Mouse (Mus musculus) intestine, embryonic 15.5 days (tissue): ENCODE data around the gene 9330182L06Rik. TPM values are rescaled to one million over a fixed set of nuclear protein-coding genes. Genes with fewer than 3 reads are reported as not detected.

Experiments
- ATAC-seq: fragments of 200-750 bp; cut with Nextera tagmentation; 2 replicates; pipeline ENCODE4 v1.8.0; 2017; ENCODE audit warnings: moderate TSS enrichment, moderate library complexity
- H3K27ac ChIP-seq: fragments of 300-500 bp; sonication (generic); 2 replicates; pipeline ENCODE4 v1.5.1; 2015; ENCODE audit warnings: mild to moderate bottlenecking, inconsistent platforms
- H3K27me3 ChIP-seq: fragments of 300-500 bp; sonication (generic); replicated peaks from 2 replicates; pipeline ENCODE4 v1.6.1; 2015; ENCODE audit warnings: inconsistent platforms
- H3K36me3 ChIP-seq: fragments of 300-500 bp; sonication (generic); 2 replicates; pipeline ENCODE4 v1.6.1; 2015; ENCODE audit warnings: inconsistent platforms
- H3K4me1 ChIP-seq: fragments of 300-500 bp; sonication (generic); replicated peaks from 2 replicates; pipeline ENCODE4 v1.6.1; 2015; ENCODE audit warnings: inconsistent platforms
- H3K4me2 ChIP-seq: fragments of 300-500 bp; sonication (generic); replicated peaks from 2 replicates; pipeline ENCODE4 v1.6.1; 2015; ENCODE audit warnings: mild to moderate bottlenecking, inconsistent platforms
- H3K4me3 ChIP-seq: fragments of 300-500 bp; sonication (generic); replicated peaks from 2 replicates; pipeline ENCODE4 v1.5.1; 2015; ENCODE audit warnings: inconsistent platforms
- H3K9ac ChIP-seq: fragments of 300-500 bp; sonication (generic); 2 replicates; pipeline ENCODE4 v1.6.1; 2015; ENCODE audit warnings: inconsistent platforms
- H3K9me3 ChIP-seq: fragments of 300-500 bp; sonication (generic); 2 replicates; pipeline ENCODE4 v1.6.1; 2016; ENCODE audit warnings: inconsistent platforms
- WGBS: fragments of 180-500 bp; shearing (Covaris S2); methylation state at CpG from one replicate; pipeline ENCODE4 v1.1.7; 2015; 5-methylcytosine and 5-hydroxymethylcytosine counted together
- microRNA counts: library from miRNA; unstranded; fragments of <30 nt; microRNA quantifications from one replicate; lab custom pipeline; 2016
- polyA plus RNA-seq: library from polyadenylated mRNA; unstranded; fragments of >200 nt; fragmentation: Nextera tagmentation; extraction: Ambion mirVana; gene quantifications from 2 replicates; pipeline ENCODE4 v1.2.1, GENCODE M21; 2015

Gene 9330182L06Rik
- polyA plus RNA-seq, 1 experiment from 2014 or later = 2.5 TPM

DNA sequence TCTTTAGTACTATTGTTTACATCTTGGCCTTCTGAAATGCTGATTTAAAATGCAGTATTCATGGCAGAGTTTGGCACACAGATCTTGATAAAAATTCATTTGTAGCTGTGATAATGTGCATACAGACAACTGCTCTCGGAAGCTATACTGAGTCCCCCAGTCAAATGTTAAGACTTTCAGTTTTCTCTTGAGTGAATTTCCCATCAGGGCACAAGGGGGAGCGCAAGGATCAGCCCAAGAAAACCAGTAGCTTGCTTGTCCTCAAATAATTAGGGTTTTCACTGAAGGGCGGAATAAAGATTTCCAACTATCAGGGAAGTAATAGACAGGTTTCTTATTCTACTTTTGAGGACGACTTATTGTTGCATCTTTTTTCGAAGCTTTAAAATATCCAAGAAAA lies 183.7 kb downstream of the 9330182L06Rik start:
- Histone ChIP-seq H3K4me1 (no peaks in the 10 kb centered on the region), H3K4me3 (no peak overlapping the region), H3K36me3 (no peaks in the 10 kb centered on the region), H3K4me2 (no peak overlapping the region), H3K9me3 (no peaks in the 10 kb centered on the region), H3K27ac (no peak overlapping the region), H3K27me3 (no peaks in the 10 kb centered on the region), H3K9ac (no peak overlapping the region)
- 79% methylated on average over 5 of the region's 5 CpGs for WGBS
- no peak for ATAC-seq

DNA sequence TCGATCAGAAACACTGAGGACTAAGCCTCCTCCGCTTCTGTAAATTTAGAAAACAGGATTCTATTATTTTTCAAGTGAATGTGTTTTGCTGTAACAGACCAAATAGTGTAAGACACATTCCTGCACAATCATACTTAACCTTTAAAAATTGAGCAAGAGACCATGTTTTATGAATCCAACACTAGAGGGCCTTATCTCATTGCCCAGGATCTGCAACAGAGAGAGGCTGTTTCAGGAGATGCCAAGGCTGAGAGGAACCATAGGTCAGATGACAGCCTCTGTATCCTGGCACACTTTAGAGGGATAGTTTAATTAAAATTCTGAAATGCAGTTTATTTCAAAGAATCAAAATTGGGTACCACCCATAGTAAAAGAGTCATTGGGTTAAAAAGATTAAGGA lies 187.4 kb downstream of the 9330182L06Rik start:
- H3K9me3 ChIP-seq = no peaks in the 10 kb centered on the region
- H3K4me2 ChIP-seq = no peak overlapping the region
- H3K36me3 ChIP-seq = no peaks in the 10 kb centered on the region
- H3K27ac ChIP-seq = no peak overlapping the region
- no peak overlapping the region for H3K4me3 ChIP-seq
- H3K27me3 ChIP-seq = no peaks in the 10 kb centered on the region
- no peak overlapping the region for H3K9ac ChIP-seq
- WGBS = 93% methylated on average over 2 of the region's 2 CpGs
- H3K4me1 ChIP-seq = no peaks in the 10 kb centered on the region
- no peak for ATAC-seq

DNA sequence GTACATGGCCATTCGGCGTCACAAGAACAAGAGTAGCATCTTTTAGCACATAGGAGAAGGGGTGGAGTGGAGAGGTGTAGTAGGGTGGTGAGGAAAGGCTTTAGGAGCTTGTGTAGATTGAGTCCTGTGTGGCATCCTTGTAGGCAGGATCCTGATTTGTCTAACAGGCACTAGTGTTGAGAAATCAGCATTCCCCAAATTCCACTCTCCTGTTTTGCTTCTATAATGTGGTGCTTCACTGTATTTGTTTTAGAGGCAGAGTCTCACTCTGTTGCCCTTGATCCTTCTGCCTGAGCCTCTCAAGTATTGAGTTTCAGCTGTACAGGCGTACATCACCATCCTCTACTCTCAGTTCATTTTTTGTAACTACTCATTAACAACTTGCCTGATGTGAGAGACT lies 211.7 kb downstream of the 9330182L06Rik start:
- Histone ChIP-seq H3K4me2 (no peak overlapping the region), H3K36me3 (no peaks in the 10 kb centered on the region), H3K9me3 (no peaks in the 10 kb centered on the region), H3K27ac (no peak overlapping the region), H3K9ac (no peak overlapping the region), H3K4me3 (no peak overlapping the region), H3K27me3 (no peaks in the 10 kb centered on the region), H3K4me1 (no peaks in the 10 kb centered on the region)
- ATAC-seq = no peak
- WGBS = 87% methylated on average over 3 of the region's 3 CpGs

DNA sequence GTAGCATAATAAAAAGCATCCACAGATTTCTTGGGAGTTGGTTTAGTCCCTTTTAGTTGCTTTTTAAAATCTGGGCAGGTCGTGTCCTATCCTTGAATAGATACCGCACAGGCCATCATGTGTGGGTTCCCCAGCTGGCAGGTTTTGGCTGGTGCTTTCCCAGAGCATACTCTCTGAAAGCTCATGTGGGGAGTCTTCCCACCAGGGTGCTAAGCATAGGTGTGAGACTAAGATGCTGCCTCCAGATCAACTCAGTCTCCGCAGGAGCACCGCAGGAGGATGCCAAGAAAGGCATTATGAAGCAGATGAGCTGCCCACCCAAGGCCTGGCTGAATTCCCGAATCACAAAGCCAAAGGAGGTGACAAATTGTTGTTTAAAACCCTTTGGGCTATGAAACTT lies 229.5 kb downstream of the 9330182L06Rik start:
- H3K9ac ChIP-seq = no peak overlapping the region
- no peaks in the 10 kb centered on the region for H3K4me1 ChIP-seq
- ATAC-seq = no peak
- H3K27ac ChIP-seq = no peak overlapping the region
- H3K4me3 ChIP-seq = no peak overlapping the region
- WGBS = 29% methylated on average over 5 of the region's 5 CpGs
- no peaks in the 10 kb centered on the region for H3K27me3 ChIP-seq
- no peaks in the 10 kb centered on the region for H3K36me3 ChIP-seq
- H3K4me2 ChIP-seq = no peak overlapping the region
- H3K9me3 ChIP-seq = no peaks in the 10 kb centered on the region

DNA sequence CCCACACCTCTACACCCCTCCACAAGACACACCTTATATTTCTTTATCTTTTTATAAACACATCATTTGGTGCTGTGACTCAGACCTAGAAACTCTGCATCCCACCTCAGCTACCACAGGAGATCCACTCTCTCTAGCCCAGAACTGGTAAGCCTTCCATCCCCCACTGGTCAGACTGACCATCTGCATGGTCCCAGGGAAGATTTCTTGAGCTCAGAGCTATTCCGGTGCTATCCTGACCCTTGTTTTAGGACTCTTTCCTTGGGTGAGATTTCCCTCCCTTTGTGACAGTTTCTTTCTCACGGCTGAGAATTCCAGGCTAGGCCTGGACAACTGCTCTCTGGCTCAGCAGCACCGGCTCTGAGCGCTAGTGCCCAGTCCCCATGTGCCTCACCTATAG lies 231.3 kb downstream of the 9330182L06Rik start:
- H3K4me2 ChIP-seq = no peak overlapping the region
- H3K4me1 ChIP-seq = no peaks in the 10 kb centered on the region
- H3K9ac ChIP-seq = no peak overlapping the region
- H3K9me3 ChIP-seq = no peaks in the 10 kb centered on the region
- WGBS = 64% methylated on average over 4 of the region's 4 CpGs
- no peak overlapping the region for H3K4me3 ChIP-seq
- no peak for ATAC-seq
- no peaks in the 10 kb centered on the region for H3K27me3 ChIP-seq
- no peaks in the 10 kb centered on the region for H3K36me3 ChIP-seq
- H3K27ac ChIP-seq = no peak overlapping the region

DNA sequence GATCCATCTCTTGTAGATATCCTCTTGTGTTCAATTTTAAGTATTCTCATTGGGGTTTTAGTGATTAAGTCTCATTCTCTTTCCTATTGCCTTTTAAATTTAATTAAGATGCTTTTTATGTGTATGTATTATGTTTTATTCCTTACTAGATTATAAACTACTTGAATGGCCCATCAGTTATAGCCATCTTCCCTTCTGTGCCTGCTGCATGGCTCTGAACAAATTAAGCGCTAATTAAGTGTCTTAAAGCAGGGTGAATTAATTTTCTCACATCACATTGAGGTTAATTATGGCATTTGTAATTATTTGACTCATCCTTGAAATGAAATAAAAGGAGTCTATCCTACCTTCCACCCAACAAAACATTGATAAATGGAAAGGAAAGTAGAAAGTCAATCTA lies 245.1 kb downstream of the 9330182L06Rik start:
- Histone ChIP-seq H3K9me3 (no peaks in the 10 kb centered on the region), H3K4me2 (no peak overlapping the region), H3K4me1 (no peaks in the 10 kb centered on the region), H3K27ac (no peak overlapping the region), H3K36me3 (no peaks in the 10 kb centered on the region), H3K27me3 (no peaks in the 10 kb centered on the region), H3K9ac (no peak overlapping the region), H3K4me3 (no peak overlapping the region)
- no peak for ATAC-seq
- WGBS = 86% methylated on average over 1 of the region's 1 CpGs

DNA sequence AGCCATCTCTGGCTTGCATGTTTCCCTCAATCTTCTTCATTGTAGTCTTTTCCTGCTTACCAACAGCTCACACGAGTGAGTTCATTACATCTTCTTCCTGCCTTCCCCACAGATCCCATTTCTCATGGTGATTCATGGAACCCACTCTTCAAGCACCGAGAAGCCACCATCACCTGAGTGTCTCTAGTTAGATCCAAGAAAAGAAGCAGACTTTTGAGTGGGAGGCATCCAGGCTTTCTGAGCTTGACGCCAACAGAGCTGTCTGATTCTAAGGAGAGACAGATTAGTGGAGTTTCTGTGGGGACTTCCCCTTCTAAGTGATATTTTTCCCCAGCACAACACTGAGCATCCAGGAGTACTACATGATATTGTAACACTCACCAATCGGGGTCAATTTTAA lies 259.6 kb downstream of the 9330182L06Rik start:
- WGBS = 88% methylated on average over 4 of the region's 4 CpGs
- Histone ChIP-seq H3K27ac (no peak overlapping the region), H3K27me3 (no peaks in the 10 kb centered on the region), H3K36me3 (no peaks in the 10 kb centered on the region), H3K9ac (no peak overlapping the region), H3K4me1 (no peaks in the 10 kb centered on the region), H3K4me2 (no peak overlapping the region), H3K4me3 (no peak overlapping the region), H3K9me3 (no peaks in the 10 kb centered on the region)
- ATAC-seq = no peak

MicroRNAs encoded within 50 kb of the gene (microRNA counts, 519-probe panel; counts per million panel counts)
- microRNA mmu-miR-879 (lab: Ali Mortazavi, UCI) = 1,769 counts per million, percentile 37 among the panel's probes with 10 or more counts

Other genes with a start within 250 kb of the 9330182L06Rik start
- gene Tmem243, start 165.4 kb upstream of the 9330182L06Rik start, polyA plus RNA-seq = 21.9 and 26.6 TPM in 2 replicates
- gene Dmtf1, start 104.3 kb upstream of the 9330182L06Rik start, polyA plus RNA-seq = 32.2 and 32.9 TPM in 2 replicates